Mouse (Mus musculus) small intestine, adult 2 months (tissue): ENCODE data around the gene Ccl20.

ENCODE experiments used
- CTCF ChIP-seq: fragments of 200-500 bp; IDR thresholded peaks from 2 replicates; pipeline ENCODE4 v1.5.1; 2012; ENCODE audit warnings: low read depth, mild to moderate bottlenecking, control low read depth, inconsistent platforms, low read length, moderate library complexity, mixed read lengths; ENCODE audit not compliant: insufficient replicate concordance, insufficient read length; ENCODE audit errors: extremely low read depth
- POLR2A ChIP-seq: fragments of 200-500 bp; IDR thresholded peaks from 2 replicates; pipeline ENCODE4 v1.6.1; 2012; ENCODE audit warnings: low read depth, mild to moderate bottlenecking, control low read depth, inconsistent platforms, low read length, moderate library complexity

- TF ChIP-seq POLR2A: no peak
- TF ChIP-seq CTCF: no peak
Measured at GRCm38 (mm10) chr1:83091268-83091667, 25.3 kb upstream of the Ccl20 start.
